Mouse (Mus musculus): Measurements from ENCODE around the gene Stx17.

Gene Stx17

DNA sequence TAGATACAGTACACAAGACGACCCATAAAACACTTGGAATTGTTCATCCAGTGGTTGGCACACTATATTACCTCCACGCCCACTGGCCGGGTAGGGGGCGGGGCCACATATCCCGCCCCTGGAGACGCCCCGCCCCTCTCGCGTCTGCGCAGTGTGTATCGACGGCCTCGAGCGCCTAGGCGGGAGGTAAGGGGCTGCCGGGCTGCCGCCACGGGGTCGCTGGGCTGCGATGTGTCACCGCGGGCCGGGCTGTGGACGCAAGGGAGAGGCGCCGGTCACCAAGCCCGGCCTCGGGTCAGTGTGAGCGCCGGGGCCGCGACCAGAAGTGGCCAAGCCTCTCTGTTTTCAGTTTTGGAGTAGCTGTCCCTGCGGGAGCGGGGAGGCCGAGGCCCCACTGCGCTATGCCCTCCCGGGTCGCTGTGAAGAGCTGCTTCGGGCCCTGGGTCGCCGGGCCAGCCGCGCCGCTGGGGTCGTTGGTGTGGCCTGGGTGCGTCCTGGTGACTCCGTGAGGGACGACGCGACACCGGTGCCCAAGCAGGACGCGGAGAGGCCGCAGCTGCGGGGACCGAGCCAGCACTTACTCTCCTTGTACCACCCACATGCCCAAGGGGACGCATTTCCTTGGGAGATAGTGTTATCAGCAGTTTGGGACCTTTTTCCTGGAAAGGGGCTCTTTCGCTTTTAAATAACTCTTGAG, at the start of gene Stx17:
Gene Stx17, plus strand, starts transcription at position 143 of the 697 bp plus-strand sequence.
- DNase-seq (ENCODE audit: low spot score): peak; percentile 81

DNA sequence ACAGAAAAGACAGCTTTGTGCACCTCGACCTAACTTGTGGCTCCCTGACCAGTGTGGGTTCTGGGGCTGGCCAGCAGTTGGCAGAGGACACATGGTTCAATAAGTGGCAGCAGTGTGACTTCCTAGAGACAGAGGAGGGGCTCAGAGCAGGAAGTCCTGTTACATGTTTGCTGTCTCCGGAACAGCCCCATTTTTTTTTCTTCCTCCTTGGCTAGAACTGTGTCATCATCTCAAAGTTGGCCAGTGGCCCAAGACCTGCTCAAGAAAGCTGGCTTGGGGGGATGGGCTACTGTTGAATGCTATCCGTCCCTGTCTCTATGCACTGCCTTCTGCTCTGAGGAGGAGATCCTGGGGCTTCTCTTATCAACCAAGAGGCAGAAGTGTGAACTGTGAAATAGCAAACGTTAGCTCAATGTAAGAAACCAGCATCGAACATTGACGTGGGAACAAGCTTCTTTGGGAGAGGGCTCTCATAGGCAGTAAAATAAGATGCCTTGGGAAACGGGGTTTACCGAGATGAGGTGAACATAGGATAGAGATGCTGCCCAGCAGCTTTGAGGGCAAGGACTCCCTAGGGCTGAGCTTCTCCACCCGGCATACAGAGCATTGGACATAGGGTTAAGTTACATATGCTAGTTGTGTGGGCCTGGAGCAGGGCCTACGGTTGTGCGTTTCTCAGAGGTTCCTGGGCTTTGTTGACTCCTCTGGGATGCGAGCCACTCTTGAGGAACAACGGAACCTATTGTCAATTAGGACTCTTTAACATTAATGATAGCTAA, 47.8 kb upstream of the Stx17 start:
- peak; percentile 47 for DNase-seq (ENCODE audit: low spot score)

DNA sequence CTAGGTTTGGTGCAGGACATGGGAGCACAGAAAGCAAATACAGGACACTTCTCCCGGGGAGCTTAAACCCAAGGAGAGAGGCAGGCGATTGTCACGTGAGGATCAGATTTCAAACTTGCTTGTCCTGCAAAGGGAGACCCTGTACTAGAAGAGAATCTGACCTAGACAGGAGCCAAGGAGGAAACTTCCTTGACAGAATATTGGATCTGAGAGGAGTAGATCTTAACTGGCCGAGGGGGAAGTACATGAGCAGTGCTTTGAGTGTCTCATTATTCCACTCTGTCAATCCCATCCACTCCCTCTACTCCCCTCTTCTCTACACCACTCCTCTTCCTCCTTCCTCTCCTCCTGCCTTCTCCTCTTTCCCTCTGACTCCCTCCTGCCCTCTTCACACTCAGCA, 46.5 kb upstream of the Stx17 start:
- DNase-seq (ENCODE audit: low spot score): no peak

DNA sequence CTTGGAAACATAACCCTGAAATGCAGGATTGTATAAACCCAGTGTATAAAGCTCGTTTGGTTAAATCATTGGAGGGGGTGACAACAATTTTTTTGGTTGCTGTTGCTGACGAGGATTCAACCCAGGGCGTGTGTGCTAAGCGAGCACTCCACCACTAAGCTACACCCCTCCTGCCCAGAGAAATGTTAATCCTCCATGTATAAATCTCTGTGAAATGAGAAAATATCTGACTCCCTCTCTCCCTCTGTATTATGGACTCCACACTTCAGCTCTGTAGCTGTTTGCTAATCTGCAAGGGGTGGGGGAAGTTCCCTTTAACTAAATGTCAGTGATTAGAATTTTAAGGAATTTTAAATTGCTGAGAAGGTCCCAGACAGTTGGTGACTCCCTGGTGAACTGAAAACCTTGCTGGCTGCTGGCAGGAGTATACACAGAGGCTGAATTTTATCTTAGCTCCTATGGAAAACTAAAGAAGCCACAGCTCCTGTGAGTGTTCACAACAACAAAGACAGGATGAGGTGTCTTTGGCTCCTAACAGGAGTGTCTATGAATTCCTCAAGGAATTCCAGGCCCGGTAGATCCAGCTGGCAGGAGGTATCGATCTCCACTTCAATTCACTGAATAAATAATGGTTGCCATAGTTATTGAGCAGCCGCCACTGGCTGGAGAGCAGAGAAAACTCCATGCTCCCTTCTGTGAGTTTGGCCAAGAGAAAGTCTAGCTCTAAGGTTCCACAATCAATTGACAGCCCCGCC, 45.3 kb upstream of the Stx17 start:
- DNase-seq (ENCODE audit: low spot score): no peak

DNA sequence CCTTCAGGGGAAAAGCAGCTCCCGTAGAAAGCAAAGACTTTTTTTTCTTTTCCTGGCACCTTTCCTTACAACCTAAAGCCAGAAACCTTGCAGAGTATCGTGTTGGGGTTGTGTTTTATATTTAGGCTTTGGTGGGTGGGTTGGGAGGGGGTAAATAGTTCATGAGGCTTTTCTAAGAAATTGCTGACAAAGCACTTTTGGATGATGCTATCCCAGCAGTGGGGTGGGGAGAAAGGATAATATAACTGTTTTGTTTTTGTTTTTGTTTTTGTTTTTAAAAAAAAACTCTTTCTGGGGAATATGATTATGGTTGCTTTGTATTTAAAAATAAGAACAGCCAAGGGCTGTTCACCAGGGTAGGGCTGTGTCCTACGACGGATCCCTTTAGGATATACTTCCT, 41.3 kb upstream of the Stx17 start:
- no peak for DNase-seq (ENCODE audit: low spot score)

DNA sequence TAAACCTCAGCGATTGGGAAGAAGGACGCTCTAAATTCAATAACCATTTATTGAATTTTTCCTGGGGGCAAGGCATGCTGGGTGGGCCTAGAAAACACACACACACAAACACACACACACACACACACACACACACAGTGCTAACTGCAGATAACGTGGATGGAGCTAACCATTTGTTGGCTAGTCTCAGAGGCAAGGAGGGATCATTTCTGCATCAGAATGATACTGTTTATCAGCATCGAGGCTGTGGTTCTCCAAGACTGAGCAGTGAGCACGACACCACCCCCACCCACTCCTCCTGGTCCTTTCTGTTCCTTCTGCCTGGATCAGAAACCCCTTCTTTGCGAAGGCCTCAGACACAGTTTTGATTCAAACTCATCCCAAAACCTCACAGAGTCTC, 38.1 kb upstream of the Stx17 start:
- no peak for DNase-seq (ENCODE audit: low spot score)

DNA sequence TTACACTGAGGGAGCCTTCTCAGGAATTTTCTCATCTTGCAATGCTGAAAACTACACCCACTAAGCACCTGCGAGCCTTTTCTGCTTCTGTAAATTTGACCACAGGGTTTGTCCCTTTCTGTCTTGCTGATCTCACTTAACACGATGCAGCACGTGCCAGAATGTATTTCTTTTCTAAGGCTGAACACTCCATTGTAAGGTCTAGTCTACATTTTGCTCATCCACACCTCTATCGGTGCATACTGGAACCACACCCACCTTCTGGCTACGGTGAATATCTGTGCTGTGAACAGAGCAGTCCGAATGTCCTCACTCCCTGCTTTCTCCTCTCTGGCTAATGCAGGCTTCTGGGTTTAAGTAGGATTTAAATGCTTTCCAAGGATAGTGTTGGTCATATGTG, 37.2 kb upstream of the Stx17 start:
- DNase-seq (ENCODE audit: low spot score): no peak

DNA sequence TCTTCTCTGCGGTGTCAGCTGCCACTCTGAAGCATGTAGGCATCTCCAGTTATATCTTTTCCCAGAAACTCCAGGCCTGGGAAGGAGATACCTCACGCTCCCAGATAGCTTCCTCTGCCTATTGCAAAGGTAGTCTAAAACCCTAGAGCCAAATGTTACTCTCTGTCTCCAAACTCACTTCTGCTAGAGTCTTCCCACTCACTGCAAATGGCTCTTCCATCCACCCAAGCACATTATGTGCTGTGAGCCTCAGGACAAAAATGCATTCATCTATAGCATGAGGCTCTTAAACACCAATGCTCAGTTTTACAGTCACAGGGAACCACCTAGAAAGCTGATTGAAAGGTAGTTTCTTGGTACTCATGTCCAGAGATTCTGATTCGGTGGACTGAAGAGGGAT, 31.5 kb upstream of the Stx17 start:
- DNase-seq (ENCODE audit: low spot score): no peak

DNA sequence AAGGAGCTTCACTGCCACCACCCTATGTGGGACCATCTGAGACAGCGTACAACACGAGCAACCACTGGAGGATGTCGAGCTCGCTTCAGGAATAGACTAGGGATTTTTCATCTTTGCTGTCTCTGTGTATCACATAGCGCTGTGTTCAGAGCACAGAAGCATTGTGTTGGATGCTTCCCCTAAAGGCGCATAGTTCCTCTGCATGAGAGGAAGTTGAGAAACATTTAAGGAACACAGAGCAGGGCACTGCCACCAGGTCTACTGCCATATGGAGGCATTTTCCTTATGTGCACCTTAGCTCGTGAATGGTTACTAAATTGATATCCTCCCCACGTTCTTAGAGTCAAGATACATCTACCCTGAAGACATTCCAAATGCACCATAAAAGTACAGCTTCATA, 24.5 kb upstream of the Stx17 start:
- DNase-seq (ENCODE audit: low spot score): no peak

DNA sequence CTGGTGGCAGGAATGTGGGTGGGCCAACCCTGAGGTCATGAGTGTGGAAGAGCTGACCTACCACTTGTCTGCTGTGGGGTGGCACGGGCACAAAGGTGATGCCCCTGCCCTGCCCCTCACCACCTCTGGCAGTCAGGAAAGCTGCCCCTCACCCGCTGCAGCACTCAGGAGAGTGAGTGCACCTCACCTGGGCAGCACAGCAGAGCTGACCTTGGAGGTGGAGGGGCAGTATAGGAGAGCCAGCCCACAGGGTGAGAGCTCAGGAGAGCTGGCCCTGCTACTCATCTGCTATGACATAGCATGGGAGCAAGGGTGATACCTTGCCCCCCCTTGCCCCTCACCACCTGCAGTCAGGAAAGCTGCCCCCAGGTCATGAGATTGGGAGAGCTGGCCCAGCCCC, 22.7 kb upstream of the Stx17 start:
- no peak for DNase-seq (ENCODE audit: low spot score)

DNA sequence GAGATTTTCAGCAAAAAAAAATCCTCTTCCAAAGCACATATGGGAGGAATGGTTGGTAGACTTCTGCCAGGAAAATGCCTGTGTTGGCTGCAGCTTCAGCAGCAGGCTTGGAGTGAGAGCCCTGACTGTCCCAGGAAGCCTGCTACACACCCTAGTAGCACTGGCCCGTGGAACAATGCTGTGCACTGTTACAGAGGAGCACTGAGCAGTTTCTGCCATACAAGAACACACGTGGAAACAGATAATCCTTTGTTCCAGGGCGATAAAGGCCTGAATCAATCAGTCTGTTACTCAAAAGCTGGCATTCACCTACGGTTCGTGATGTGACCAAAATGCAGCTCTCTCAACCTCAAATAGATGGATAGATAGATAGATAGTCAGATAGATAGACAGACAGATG, 19.3 kb upstream of the Stx17 start:
- DNase-seq (ENCODE audit: low spot score): no peak

DNA sequence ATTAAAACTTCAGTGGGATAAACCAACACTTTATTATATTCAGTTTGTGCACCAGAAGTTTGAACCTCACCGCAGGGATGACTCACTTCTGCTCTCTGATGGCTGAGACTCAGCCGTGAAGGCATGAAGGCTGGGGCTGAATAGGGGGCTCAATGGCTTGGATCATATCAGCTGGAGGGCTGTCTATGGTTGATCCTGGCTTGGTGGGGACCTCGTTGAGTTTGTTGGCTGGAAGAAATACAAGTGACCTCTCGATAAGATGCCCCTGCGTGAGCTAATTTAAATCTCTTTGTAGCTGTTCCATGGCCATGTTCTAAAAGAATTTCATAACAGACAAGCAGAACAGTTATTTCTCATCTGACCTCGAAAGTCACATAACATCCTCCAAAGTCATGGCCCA, 17.6 kb upstream of the Stx17 start:
- no peak for DNase-seq (ENCODE audit: low spot score)

DNA sequence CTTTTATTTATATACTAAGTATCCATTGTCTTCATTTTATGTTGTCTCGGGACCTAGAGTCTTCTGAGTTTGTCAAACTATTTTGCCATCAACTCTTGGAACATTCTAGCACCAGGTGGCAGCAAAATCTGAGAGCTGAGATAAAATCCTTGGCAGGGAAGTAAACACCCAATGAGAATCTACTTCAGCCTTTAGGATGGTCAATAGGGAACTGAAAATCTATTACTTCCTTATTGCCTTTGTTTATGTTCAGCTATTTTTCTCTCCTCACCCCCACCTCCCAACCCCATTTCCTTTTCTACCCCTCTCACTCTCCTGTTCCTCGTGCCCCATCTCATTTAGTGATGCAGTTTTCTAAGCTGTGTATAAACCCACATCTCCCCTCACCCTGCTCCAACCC, 16.1 kb upstream of the Stx17 start:
- DNase-seq (ENCODE audit: low spot score): peak; percentile 29

DNA sequence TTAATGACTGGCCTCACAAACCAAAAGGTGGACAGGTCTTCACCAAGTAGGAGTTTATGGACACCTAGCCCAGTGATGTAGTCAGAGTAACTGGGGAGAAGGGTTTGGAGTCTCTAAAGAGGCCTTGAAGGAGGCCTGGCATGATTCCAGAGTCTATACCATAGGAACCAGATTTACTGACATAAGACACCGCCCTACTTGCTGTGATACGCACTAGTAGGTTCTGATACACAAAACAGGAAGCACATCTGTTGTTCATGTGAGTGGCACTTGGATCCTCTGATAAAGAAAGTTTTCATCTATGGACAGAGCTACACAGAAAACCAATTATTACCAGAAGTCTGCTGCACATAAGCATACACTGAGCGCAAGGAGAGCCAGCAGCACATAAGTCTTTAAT, 14.4 kb upstream of the Stx17 start:
- DNase-seq (ENCODE audit: low spot score): no peak

DNA sequence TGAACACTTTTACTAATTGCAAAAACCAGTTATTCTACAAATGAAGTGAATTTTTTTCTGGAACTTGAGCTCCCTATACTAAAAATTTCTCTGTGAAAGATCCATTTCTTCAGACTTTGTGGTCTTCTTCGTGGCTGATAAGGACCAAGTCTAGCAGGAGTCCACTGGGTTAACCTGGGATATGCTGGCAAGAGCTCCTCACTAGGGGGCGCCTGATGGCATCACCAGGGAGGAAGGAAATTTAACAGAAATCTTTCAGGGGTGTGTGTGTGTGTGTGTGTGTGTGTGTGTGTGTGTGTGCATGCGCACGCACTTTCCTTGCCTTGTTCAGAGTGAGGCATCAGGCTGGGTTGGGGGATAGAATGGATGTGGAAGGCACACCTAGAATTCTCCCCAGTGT, 8.5 kb upstream of the Stx17 start:
- DNase-seq (ENCODE audit: low spot score): peak; percentile 39

DNA sequence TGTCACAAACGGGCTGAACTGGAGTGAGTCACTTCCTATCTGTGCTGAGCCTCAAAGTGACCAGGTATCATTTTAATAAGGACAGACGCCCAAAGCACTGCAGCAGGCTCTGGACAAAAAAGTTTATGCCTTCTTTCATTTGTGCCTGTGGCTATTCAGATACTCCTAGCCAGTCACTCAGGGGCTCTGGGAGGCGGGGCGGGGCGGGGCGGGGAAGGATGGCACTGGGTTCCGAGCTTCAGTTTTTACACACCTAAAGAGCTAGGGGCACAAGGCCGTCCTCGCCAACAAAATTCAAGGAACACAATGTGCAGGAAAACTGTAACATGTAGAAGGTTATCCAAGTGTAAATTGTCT, 321 bp upstream of the Stx17 start:
- no peak for DNase-seq (ENCODE audit: low spot score)

DNA sequence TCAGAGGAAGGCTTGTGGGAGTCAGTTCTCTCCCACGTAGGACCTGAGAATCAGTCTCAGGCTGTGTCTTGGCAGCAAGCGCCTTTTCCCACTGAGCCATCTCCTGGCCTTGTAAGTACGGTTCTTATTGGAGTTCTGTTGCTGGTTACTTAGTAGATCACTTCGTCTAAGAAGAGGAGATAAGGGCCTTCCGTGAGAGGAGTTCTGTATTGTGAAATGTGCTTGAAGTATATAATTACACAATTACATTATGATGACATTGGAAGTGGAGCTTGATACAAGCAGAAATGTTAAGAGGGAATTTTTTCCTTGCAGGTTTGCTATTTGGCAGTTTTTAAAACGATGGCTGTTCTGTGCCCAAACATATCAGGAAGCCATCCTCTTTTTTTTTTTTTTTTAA, 5.6 kb downstream of the Stx17 start:
- peak; percentile 40 for DNase-seq (ENCODE audit: low spot score)

DNA sequence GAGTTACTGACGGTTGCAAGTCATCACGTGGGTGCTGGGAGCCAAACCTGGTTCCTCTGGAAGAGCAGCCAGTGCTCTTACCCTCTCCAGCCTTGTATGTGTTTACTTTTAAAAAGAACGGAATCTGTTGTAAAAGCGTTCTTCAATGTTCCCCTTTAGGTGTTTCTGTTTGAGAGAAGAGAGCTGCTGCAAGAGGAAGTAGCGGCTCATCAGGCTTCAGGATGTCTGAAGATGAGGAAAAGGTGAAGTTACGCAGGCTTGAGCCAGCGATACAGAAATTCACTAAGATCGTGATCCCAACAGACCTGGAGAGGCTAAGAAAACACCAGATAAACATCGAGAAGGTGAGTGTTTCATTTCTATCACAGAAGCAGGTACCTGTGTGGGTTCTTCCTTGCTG, 6.9 kb downstream of the Stx17 start:
- DNase-seq (ENCODE audit: low spot score): no peak

DNA sequence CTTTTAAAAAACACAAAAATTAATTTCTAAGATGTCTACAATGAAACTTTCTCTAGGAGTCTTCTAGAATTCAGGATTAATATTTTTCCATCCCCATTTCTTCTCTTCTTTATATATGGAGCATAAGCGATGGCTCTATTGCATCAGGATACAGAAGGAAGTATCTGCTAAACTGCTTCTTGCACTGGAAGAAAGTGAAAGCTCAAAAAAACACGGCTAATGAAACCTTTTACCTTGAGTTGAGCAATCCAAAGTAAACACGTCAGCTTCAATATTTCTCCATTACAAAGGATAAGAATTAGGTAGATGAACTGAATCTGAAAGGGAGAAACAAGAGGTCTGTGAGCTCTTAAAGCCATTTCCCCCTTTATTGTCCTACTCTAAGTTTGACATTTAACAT, 8.0 kb downstream of the Stx17 start:
- peak; percentile 10 for DNase-seq (ENCODE audit: low spot score)

DNA sequence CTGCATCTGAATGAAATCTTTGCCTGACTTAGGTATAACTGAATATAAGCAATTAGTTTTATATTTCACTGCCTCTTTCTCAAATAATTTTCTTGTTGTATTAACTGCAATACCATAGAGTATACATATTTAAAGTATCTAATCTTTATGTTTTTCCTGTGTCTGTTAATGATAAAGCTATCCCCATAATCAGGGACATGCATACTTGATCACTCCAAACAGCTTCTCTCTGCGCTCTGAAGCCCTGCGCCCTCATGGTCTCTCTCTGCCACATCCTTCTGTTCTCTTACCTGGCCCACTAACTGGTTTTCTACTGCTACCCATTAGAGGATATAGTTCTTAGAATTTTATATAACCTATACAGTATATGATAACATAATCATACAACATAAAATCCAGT, 24.8 kb downstream of the Stx17 start:
- no peak for DNase-seq (ENCODE audit: low spot score)

DNA sequence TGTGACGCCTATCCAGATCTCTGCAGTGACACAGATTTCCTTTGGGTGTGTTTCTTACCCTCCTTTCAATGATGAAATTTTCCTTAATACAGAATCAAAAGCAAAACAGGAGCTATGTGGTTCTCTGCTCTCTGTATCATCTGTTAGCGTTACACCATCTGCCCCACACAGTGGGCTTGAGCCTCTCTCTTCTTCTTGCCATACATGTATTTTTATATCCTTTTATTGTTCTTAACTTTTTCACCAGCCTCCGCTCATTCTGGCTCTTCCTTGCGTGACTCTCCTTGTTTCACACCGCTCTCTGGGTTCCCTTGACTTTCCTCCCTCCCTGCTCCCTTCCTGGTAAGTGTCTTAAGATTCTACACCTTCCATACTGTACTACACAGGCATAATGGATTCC, 28.5 kb downstream of the Stx17 start:
- no peak for DNase-seq (ENCODE audit: low spot score)

DNA sequence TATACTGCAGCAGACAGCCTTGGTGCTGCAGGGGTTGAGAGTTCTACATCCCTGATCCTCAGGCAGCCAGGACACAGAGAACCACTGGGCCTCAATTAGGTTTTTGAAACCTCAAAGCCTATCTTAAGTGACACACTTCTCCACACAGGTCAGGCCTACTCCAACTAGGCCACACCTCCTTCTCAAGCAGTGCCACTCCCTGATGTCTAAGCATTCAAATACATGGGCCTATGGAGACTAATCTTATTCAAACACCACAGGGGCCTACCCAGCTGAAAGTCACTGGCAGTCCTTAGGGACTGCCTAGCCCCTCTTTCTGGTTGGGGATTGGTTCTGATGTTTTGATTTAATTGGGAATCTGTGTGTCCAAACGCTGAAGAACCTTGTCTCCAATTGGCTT, 31.1 kb downstream of the Stx17 start:
- peak; percentile 23 for DNase-seq (ENCODE audit: low spot score)

DNA sequence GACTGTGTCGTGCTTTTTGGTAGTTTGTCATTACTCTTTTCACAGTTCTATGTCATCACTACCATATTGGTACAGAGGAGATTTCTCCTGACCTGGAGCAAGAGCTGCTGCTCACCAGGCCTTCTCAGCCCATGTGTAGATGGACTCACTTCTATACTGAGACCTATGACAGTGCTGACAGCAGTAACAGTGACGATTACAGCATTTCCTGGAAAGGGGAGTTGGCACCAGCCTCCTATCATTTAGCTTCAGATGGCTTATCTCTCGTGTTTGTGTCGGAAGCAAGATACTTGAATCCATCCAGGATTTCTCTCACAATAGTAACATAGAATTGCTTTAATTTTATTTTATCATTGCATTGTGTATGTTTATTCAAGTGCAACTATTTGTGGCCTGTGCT, 35.7 kb downstream of the Stx17 start:
- no peak for DNase-seq (ENCODE audit: low spot score)
